Mouse (Mus musculus) liver, embryonic 11.5 days (tissue): Measurements from ENCODE around the gene Ankrd44. TPM values are rescaled to one million over a fixed set of nuclear protein-coding genes. Genes with fewer than 3 reads are reported as not detected.

Source experiments
- ATAC-seq: fragments of 200-750 bp; cut with Nextera tagmentation; replicated peaks from 2 replicates; pipeline ENCODE4 v1.8.0; 2017; ENCODE audit warnings: moderate number of reproducible peaks, mild to moderate bottlenecking, moderate TSS enrichment, moderate library complexity; ENCODE audit not compliant: low FRiP score
- DNase-seq: peaks from one replicate; pipeline ENCODE4 v3.0.0-alpha.2; 2017; ENCODE audit warnings: low spot score
- H3K27ac ChIP-seq: fragments of 300-500 bp; sonication (generic); 2 replicates; pipeline ENCODE4 v1.5.1; 2014; ENCODE audit warnings: mild to moderate bottlenecking, low read depth, low read length, control low read depth
- H3K27me3 ChIP-seq: fragments of 300-500 bp; sonication (generic); replicated peaks from 2 replicates; pipeline ENCODE4 v1.6.1; 2014; ENCODE audit warnings: low read length, mixed read lengths; ENCODE audit not compliant: control insufficient read depth, insufficient read depth
- H3K36me3 ChIP-seq: fragments of 300-500 bp; sonication (generic); 2 replicates; pipeline ENCODE4 v1.6.1; 2014; ENCODE audit warnings: mild to moderate bottlenecking, low read length, moderate library complexity, mixed read lengths; ENCODE audit not compliant: control insufficient read depth, insufficient read depth
- H3K4me1 ChIP-seq: fragments of 300-500 bp; sonication (generic); replicated peaks from 2 replicates; pipeline ENCODE4 v1.6.1; 2014; ENCODE audit warnings: low read length, mixed read lengths; ENCODE audit not compliant: control insufficient read depth, insufficient read depth
- H3K4me2 ChIP-seq: fragments of 300-500 bp; sonication (generic); 2 replicates; pipeline ENCODE4 v1.6.1; 2014; ENCODE audit warnings: mild to moderate bottlenecking, control low read depth, moderate library complexity
- H3K4me3 ChIP-seq: fragments of 300-500 bp; sonication (generic); 2 replicates; pipeline ENCODE4 v1.5.1; 2014; ENCODE audit warnings: low read depth, low read length, control low read depth
- H3K9ac ChIP-seq: fragments of 300-500 bp; sonication (generic); 2 replicates; pipeline ENCODE4 v1.6.1; 2014; ENCODE audit warnings: low read depth, low read length, control low read depth
- H3K9me3 ChIP-seq: fragments of 300-500 bp; sonication (generic); 2 replicates; pipeline ENCODE4 v1.6.1; 2016; ENCODE audit warnings: low read length, inconsistent platforms, mixed read lengths; ENCODE audit not compliant: control insufficient read depth
- WGBS: fragments of 180-500 bp; shearing (Covaris S2); extraction: QIAGEN DNeasy Blood & Tissue Kit; methylation state at CpG from one replicate; pipeline ENCODE4 v1.1.7; 2014; 5-methylcytosine and 5-hydroxymethylcytosine counted together
- polyA plus RNA-seq: library from polyadenylated mRNA; unstranded; fragments of >200 nt; fragmentation: Nextera tagmentation; extraction: Ambion mirVana; gene quantifications from 2 replicates; pipeline ENCODE4 v1.2.1, GENCODE M21; 2014

The Ankrd44 gene
- polyA plus RNA-seq, 1 experiment from 2014 or later: 11.8 TPM

GRCm38 (mm10) chr1:54815206-54815855, 110.9 kb downstream of the Ankrd44 start:
- Histone ChIP-seq H3K4me2 (no peak overlapping the region), H3K27ac (no peak overlapping the region), H3K4me1 (peaks cover 3% of the 10 kb centered on the region; the same call in 1 of the 2 replicates), H3K9ac (no peak overlapping the region), H3K9me3 (no peaks in the 10 kb centered on the region), H3K36me3 (no peaks in the 10 kb centered on the region), H3K27me3 (no peaks in the 10 kb centered on the region), H3K4me3 (no peak overlapping the region)
- ATAC-seq: no peak
- 70% methylated on average over 9 of the region's 9 CpGs for WGBS
- DNase-seq: no peak

- H3K9ac ChIP-seq: no peak overlapping the region
- peaks cover 5% of the 10 kb centered on the region; the same call in 1 of the 2 replicates for H3K4me1 ChIP-seq
- ATAC-seq (no peak), DNase-seq (no peak)
- no peaks in the 10 kb centered on the region for H3K27me3 ChIP-seq
- no peaks in the 10 kb centered on the region for H3K9me3 ChIP-seq
- H3K27ac ChIP-seq: no peak overlapping the region
- no peak overlapping the region for H3K4me3 ChIP-seq
- 68% methylated on average over 10 of the region's 10 CpGs for WGBS
- no peaks in the 10 kb centered on the region for H3K36me3 ChIP-seq
- no peak overlapping the region for H3K4me2 ChIP-seq
Observed at GRCm38 (mm10) chr1:54809811-54810549, 116.2 kb downstream of the Ankrd44 start.

DNA sequence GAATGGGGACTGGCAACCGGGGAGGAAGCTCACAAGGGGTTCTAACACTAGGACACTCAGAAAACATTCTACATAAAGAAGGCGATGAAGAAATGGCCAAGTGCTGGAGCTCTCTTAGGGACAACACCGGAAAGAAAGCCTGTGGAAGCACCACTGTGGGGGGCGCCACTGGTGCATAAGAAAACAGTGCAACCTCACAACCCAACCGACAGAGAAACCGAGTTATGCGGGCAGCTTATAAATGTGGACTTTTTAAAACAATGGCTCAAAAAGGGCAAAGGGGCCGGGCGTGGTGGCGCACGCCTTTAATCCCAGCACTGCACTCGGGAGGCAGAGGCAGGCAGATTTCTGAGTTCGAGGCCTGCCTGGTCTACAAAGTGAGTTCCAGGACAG, 117.1 kb downstream of the Ankrd44 start:
- Histone ChIP-seq H3K27ac (no peak overlapping the region), H3K4me3 (no peak overlapping the region), H3K27me3 (no peaks in the 10 kb centered on the region), H3K4me2 (no peak overlapping the region), H3K36me3 (no peaks in the 10 kb centered on the region), H3K9ac (no peak overlapping the region), H3K9me3 (no peaks in the 10 kb centered on the region), H3K4me1 (0 out of 2 replicates have a peak, but pooled peaks cover 2% of the 10 kb centered on the region)
- no peak for ATAC-seq
- 89% methylated on average over 13 of the region's 13 CpGs for WGBS
- DNase-seq: no peak

- 71% methylated on average over 4 of the region's 4 CpGs for WGBS
Observed at GRCm38 (mm10) chr1:54808401-54809097, 117.6 kb downstream of the Ankrd44 start.

GRCm38 (mm10) chr1:54807832-54808231, 118.4 kb downstream of the Ankrd44 start:
- Histone ChIP-seq H3K4me2 (no peak overlapping the region), H3K4me1 (0 out of 2 replicates have a peak, but pooled peaks cover 2% of the 10 kb centered on the region), H3K9ac (no peak overlapping the region), H3K4me3 (no peak overlapping the region), H3K27ac (no peak overlapping the region), H3K36me3 (no peaks in the 10 kb centered on the region), H3K27me3 (no peaks in the 10 kb centered on the region), H3K9me3 (no peaks in the 10 kb centered on the region)
- ATAC-seq: no peak
- no peak for DNase-seq
- 77% methylated on average over 3 of the region's 3 CpGs for WGBS

More at GRCm38 (mm10) chr1:54808401-54809097, 117.6 kb downstream of the Ankrd44 start:
- Histone ChIP-seq H3K9ac (no peak overlapping the region), H3K36me3 (no peaks in the 10 kb centered on the region), H3K4me1 (0 out of 2 replicates have a peak, but pooled peaks cover 2% of the 10 kb centered on the region), H3K27ac (no peak overlapping the region), H3K27me3 (no peaks in the 10 kb centered on the region), H3K4me2 (no peak overlapping the region), H3K4me3 (no peak overlapping the region), H3K9me3 (no peaks in the 10 kb centered on the region)
- ATAC-seq (no peak), DNase-seq (no peak)

DNA sequence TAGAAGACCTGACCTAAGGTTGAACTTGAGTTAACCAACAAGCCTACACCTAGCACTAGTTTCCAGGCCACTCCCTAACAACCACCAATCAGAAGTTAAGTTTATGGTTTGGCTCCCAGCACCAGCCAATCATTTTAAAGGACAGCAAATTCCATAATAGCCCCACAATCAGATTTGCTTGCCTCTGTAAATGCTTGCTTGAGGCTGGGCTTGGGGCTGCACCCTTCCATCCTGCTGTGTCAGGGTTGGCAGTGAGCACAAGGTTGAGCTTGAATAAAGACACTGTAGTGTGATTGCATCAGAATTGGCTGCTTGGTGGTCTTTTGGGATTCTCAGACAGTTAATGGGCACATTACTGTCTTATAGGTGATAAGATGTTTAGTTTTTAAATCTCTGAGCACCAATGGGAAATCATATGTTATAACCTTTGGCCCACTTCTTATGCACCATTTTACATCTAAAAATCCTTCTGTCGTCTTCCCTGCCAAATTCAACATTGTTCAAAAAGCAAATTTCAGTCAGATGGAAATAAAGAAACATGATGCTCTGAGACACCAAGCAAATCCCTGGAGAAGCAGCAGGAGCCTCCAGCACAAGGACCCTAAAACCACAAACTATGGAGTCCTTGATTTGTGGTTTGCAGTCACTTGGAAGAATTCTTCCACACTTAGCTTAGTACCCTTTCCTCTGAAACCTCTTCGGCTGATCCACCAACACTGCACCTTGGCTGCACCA, 119.9 kb downstream of the Ankrd44 start:
- 0 out of 2 replicates have a peak, but pooled peaks cover 2% of the 10 kb centered on the region for H3K4me1 ChIP-seq
- H3K9ac ChIP-seq: no peak overlapping the region
- no peaks in the 10 kb centered on the region for H3K9me3 ChIP-seq
- H3K4me3 ChIP-seq: no peak overlapping the region
- ATAC-seq (no peak), DNase-seq (no peak)
- H3K27me3 ChIP-seq: no peaks in the 10 kb centered on the region
- WGBS: 85% methylated on average over 2 of the region's 2 CpGs
- no peaks in the 10 kb centered on the region for H3K36me3 ChIP-seq
- H3K27ac ChIP-seq: no peak overlapping the region
- no peak overlapping the region for H3K4me2 ChIP-seq

- Histone ChIP-seq H3K4me1 (no peaks in the 10 kb centered on the region), H3K27ac (no peak overlapping the region), H3K4me2 (no peak overlapping the region), H3K36me3 (no peaks in the 10 kb centered on the region), H3K4me3 (no peak overlapping the region), H3K27me3 (no peaks in the 10 kb centered on the region), H3K9ac (no peak overlapping the region), H3K9me3 (no peaks in the 10 kb centered on the region)
- 86% methylated on average over 9 of the region's 9 CpGs for WGBS
- no peak for DNase-seq
- no peak for ATAC-seq
Observed at GRCm38 (mm10) chr1:54804406-54804805, 121.8 kb downstream of the Ankrd44 start.

DNA sequence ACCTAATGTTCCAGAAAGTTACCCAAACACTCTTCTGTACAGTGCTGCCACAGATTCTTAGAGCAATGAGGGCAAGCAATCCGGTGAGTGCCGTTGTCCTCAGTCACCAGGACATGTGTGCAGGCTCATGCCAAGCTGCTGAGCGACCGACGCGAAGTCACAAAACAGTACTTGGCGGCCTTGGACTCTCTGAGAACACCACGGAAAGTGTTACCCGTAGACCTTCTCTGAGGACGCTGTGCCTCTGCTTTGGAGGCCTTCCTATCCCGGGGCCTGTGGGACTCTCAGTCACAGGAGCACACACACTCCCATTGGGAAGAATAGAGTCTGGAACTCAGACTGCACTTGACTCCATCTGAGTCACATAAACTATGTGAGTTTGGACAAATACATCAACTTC, 123.5 kb downstream of the Ankrd44 start:
- Histone ChIP-seq H3K4me3 (no peak overlapping the region), H3K4me2 (no peak overlapping the region), H3K36me3 (no peaks in the 10 kb centered on the region), H3K9me3 (no peaks in the 10 kb centered on the region), H3K27ac (no peak overlapping the region), H3K4me1 (no peaks in the 10 kb centered on the region), H3K27me3 (no peaks in the 10 kb centered on the region), H3K9ac (no peak overlapping the region)
- ATAC-seq (no peak), DNase-seq (no peak)
- 81% methylated on average over 11 of the region's 11 CpGs for WGBS
